Mouse (Mus musculus) hindbrain, embryonic 11.5 days (tissue): Measurements from ENCODE around the gene Mfng. TPM values are rescaled to one million over a fixed set of nuclear protein-coding genes. Genes with fewer than 3 reads are reported as not detected.

Experiments
- ATAC-seq: fragments of 200-750 bp; cut with Nextera tagmentation; 2 replicates; pipeline ENCODE4 v1.8.0; 2017; ENCODE audit warnings: mild to moderate bottlenecking, moderate TSS enrichment, moderate library complexity; ENCODE audit not compliant: low FRiP score
- DNase-seq: peaks from one replicate; pipeline ENCODE4 v3.0.0-alpha.2; 2015; ENCODE audit warnings: low spot score
- H3K27ac ChIP-seq: fragments of 300-500 bp; sonication (generic); 2 replicates; pipeline ENCODE4 v1.5.1; 2014; ENCODE audit warnings: mild to moderate bottlenecking, low read depth, low read length
- H3K27me3 ChIP-seq: fragments of 300-500 bp; sonication (generic); 2 replicates; pipeline ENCODE4 v1.6.1; 2014; ENCODE audit warnings: mild to moderate bottlenecking, low read length, moderate library complexity, mixed read lengths; ENCODE audit not compliant: control insufficient read depth, insufficient read depth
- H3K36me3 ChIP-seq: fragments of 300-500 bp; sonication (generic); 2 replicates; pipeline ENCODE4 v1.6.1; 2014; ENCODE audit warnings: mild to moderate bottlenecking, low read length, moderate library complexity, mixed read lengths; ENCODE audit not compliant: control insufficient read depth, insufficient read depth
- H3K4me1 ChIP-seq: fragments of 300-500 bp; sonication (generic); replicated peaks from 2 replicates; pipeline ENCODE4 v1.6.1; 2014; ENCODE audit warnings: low read length, mixed read lengths; ENCODE audit not compliant: control insufficient read depth, insufficient read depth
- H3K4me2 ChIP-seq: fragments of 300-500 bp; sonication (generic); replicated peaks from 2 replicates; pipeline ENCODE4 v1.6.1; 2014; ENCODE audit warnings: mild to moderate bottlenecking, low read depth, low read length
- H3K4me3 ChIP-seq: fragments of 300-500 bp; sonication (generic); 2 replicates; pipeline ENCODE4 v1.5.1; 2014; ENCODE audit warnings: low read depth, low read length
- H3K9ac ChIP-seq: fragments of 300-500 bp; sonication (generic); 2 replicates; pipeline ENCODE4 v1.6.1; 2014; ENCODE audit warnings: low read depth, low read length
- H3K9me3 ChIP-seq: fragments of 300-500 bp; sonication (generic); 2 replicates; pipeline ENCODE4 v1.6.1; 2016; ENCODE audit warnings: low read length; ENCODE audit not compliant: control insufficient read depth
- WGBS: fragments of 180-500 bp; shearing (Covaris S2); extraction: QIAGEN DNeasy Blood & Tissue Kit; methylation state at CpG from one replicate; pipeline ENCODE4 v1.1.7; 2014; 5-methylcytosine and 5-hydroxymethylcytosine counted together
- polyA plus RNA-seq: library from polyadenylated mRNA; unstranded; fragments of >200 nt; fragmentation: Nextera tagmentation; extraction: Ambion mirVana; gene quantifications from 2 replicates; pipeline ENCODE4 v1.2.1, GENCODE M21; 2014

The Mfng gene
- polyA plus RNA-seq, 1 experiment from 2014 or later: 34.7 TPM

DNA sequence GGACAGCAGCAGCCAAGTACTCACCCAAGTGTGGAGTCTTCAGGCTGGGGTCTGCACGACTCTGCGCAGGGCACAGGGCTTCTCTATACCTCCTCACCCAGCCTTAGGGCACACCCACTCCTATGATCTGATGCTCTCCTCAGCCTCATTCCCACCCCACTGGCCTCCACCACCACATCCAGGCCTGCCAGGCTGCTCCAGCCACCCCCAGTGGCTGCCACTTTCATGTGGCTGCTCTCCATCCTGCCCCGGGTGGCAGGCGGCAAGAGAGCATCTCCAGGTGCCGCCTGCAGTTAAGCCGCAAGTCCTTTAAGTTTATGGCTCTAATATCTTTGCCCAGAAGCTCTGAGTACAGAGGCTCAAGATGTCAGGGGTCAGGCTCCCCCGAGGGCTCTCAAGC lies 46.6 kb downstream of the Mfng start:
- H3K36me3 ChIP-seq: no peaks in the 10 kb centered on the region
- no peak overlapping the region for H3K4me2 ChIP-seq
- 73% methylated on average over 7 of the region's 7 CpGs for WGBS
- H3K4me3 ChIP-seq: no peak overlapping the region
- ATAC-seq (no peak), DNase-seq (no peak)
- H3K4me1 ChIP-seq: no peaks in the 10 kb centered on the region
- H3K9me3 ChIP-seq: no peaks in the 10 kb centered on the region
- H3K9ac ChIP-seq: no peak overlapping the region
- H3K27ac ChIP-seq: no peak overlapping the region
- no peaks in the 10 kb centered on the region for H3K27me3 ChIP-seq

DNA sequence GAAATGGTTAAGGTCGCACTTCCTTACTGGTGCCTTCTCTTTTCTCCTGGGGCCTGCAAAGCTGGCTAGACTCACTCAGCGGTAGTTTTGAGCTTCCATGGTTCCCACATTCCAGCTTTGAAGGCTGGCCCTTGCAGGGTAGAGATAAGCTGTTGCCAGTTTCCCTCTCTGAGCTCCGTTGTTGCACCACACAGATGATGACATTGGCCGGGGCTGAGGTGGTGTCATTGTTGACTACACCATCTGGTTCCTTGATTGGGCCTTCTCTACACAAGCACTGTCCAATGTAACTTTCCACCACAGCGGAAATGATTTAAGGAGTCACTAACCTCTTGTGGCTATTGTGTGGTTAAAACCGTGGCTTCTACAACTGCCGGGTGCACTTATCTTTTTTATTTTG lies 52.7 kb downstream of the Mfng start:
- H3K27me3 ChIP-seq: peaks cover 46% of the 10 kb centered on the region
- 77% methylated on average over 7 of the region's 7 CpGs for whole genome bisulfite sequencing

DNA sequence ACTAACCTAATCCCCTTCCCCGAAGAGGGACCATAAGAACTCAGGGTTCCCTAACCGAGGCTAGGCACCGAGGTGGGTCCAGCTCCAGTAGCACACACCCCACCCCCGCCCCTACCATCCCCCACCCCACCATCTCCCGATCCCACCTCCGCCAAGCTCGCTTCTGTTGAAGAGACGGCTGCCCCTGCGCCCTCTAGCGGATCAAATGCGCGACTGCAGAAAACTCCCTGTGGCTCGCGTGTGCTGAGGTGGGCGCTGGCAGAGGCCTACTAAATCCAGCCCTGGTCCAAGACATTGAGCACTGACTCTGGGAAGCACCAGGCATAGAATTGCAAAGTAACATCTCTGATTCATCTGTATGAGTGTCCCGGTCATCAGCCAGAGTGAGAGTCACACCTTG lies 53.2 kb downstream of the Mfng start:
- H3K4me3 ChIP-seq: no peak overlapping the region
- H3K9ac ChIP-seq: no peak overlapping the region
- no peak overlapping the region for H3K4me2 ChIP-seq
- ATAC-seq (no peak), DNase-seq (peak; percentile 89)
- peaks cover 12% of the 10 kb centered on the region for H3K4me1 ChIP-seq
- 2% methylated on average over 16 of the region's 16 CpGs for WGBS
- no peak overlapping the region for H3K27ac ChIP-seq
- H3K9me3 ChIP-seq: no peaks in the 10 kb centered on the region
- no peaks in the 10 kb centered on the region for H3K36me3 ChIP-seq
- H3K27me3 ChIP-seq: peaks cover 48% of the 10 kb centered on the region

More for the DNA sequence above, 52.7 kb downstream of the Mfng start:
- Histone ChIP-seq H3K9me3 (no peaks in the 10 kb centered on the region), H3K9ac (no peak overlapping the region), H3K4me3 (no peak overlapping the region), H3K4me1 (peaks cover 12% of the 10 kb centered on the region), H3K4me2 (no peak overlapping the region), H3K27ac (no peak overlapping the region), H3K36me3 (no peaks in the 10 kb centered on the region)
- DNase-seq: no peak
- ATAC-seq: no peak

DNA sequence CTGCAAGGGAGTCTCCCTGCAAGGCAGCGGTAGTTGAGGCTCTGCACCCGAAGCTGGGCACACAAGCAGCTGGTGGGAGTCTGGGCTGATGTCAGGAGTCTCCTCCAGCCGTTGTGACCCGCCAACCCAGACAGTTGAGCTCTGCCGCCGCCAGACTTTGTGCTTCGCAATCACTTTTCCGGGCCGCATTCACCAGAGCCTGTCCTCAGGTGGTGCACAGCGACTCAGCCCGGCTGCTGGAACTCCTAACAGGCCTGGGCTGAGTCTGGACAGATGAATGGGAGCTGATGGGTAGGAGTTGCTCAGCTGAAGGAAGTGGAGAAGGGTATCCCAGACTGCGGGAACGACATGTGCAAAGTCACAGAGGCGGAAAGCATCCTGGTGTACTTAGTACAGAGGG lies 53.9 kb downstream of the Mfng start:
- DNase-seq (peak; percentile 44), ATAC-seq (no peak)
- 6% methylated on average over 14 of the region's 14 CpGs for WGBS
- Histone ChIP-seq H3K27me3 (peaks cover 51% of the 10 kb centered on the region), H3K9ac (no peak overlapping the region), H3K4me1 (peaks cover 12% of the 10 kb centered on the region), H3K36me3 (no peaks in the 10 kb centered on the region), H3K9me3 (no peaks in the 10 kb centered on the region), H3K4me2 (no peak overlapping the region), H3K27ac (no peak overlapping the region), H3K4me3 (no peak overlapping the region)

DNA sequence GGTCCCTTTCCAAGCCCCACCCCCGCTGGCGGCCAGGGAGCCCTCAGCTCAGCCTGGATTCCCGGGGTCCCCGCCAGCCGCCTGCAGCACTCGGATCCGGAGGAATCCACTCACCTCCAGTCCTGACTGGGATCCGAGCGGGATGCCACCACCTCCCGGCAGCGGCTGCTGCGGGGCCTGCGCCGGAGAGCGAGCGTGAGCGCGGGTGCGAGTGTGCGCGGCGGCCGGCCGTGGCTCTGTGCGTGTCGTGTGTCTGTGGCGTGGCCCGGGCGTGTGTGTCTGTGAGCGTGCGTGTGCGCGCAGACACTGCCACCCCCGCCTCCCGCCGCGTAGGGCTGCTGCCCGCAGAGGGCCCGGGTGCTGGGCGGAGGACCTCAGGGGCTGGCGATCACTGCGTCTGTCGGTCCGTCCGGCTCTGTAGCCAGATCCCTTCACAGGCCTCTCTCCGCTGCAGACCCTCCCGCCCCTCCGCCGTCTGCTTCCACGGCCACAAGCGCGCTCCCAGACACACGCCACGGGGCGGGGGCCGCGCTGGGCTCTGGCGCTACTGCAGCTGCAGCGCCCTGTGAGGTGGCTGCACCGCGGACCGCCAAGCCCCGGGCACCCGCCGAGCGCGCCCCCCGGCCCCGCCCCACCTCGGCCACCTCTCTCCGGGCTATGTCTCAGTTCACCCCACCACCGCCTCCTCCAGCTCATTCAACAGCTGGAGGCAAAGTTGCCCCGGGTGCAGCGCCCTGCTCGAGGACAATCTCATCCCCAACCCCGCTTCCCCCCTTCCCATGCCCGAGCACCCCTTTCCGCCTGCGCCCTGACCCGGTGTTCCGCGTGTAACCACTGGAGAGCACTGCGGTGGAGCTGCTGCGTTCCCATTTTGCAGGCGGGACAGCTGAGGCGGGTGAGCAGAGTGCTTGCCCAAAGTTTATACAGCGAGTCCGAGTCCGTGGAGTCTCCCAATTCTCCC lies 54.7 kb downstream of the Mfng start, which contains the start of gene Elfn2:
Gene Elfn2, minus strand, starts transcription at position 482 of the 961 bp plus-strand sequence.
- Histone ChIP-seq H3K9me3 (no peaks in the 10 kb centered on the region), H3K9ac (peak within 1 kb of the TSS; percentile 47), H3K36me3 (no peaks in the 10 kb centered on the region), H3K4me3 (peak within 1 kb of the TSS; percentile 56), H3K27me3 (peaks cover 57% of the 10 kb centered on the region), H3K4me2 (peak within 1 kb of the TSS; percentile 92), H3K4me1 (peaks cover 12% of the 10 kb centered on the region), H3K27ac (no peak within 1 kb of the TSS)
- 1% methylated on average over 77 of the region's 89 CpGs for WGBS
- DNase-seq (peak; percentile 57), ATAC-seq (peak; percentile 36; the same call in 1 of the 2 replicates)

DNA sequence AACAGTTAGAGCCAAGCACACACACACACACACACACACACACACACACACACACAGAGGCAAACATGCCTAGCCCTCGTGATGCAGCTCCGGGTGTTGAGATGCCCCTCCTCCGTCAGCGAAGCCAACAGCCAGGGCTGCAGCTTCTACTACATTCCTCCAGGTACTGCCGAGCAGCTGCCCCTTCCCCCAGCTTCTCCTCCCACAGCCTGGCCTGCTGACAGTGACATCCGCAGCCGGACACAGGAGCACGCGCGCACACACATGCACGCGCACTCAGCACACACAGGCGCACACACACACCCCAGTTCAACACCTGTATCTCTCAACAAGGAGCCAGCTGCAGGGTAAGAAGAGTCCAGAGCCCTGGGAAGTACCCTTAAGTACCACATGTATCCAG lies 56.3 kb downstream of the Mfng start:
- WGBS: 51% methylated on average over 13 of the region's 13 CpGs
- Histone ChIP-seq H3K9ac (no peak overlapping the region), H3K27ac (no peak overlapping the region), H3K36me3 (no peaks in the 10 kb centered on the region), H3K27me3 (peaks cover 67% of the 10 kb centered on the region), H3K4me2 (0 out of 2 replicates have a peak overlapping the region, but pooled peaks have one; percentile 17), H3K9me3 (no peaks in the 10 kb centered on the region), H3K4me1 (peaks cover 15% of the 10 kb centered on the region), H3K4me3 (no peak overlapping the region)
- ATAC-seq (no peak), DNase-seq (no peak)

DNA sequence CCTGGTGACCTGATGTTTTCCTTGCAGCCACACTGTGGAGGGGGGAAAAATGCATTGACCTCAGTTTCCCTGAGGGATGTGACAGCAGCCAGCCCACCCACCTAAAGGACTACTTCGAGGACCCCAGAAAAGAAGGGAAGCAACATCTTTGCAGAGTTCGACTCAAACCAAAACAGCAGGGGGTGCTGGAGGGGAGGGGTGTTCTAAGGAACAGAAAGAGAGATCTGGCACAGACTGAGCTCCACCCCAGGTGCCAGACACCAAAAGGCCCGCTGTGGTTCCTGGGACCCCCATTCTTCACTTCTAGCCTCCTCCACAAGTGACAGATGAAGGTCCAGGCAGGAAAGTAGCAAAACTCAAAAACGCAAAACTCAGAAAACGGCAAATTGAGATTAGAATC lies 57.4 kb downstream of the Mfng start:
- no peak overlapping the region for H3K9ac ChIP-seq
- peaks cover 18% of the 10 kb centered on the region for H3K4me1 ChIP-seq
- no peaks in the 10 kb centered on the region for H3K9me3 ChIP-seq
- H3K27me3 ChIP-seq: peaks cover 74% of the 10 kb centered on the region
- no peak for ATAC-seq
- WGBS: 48% methylated on average over 5 of the region's 5 CpGs
- no peak overlapping the region for H3K27ac ChIP-seq
- H3K4me2 ChIP-seq: no peak overlapping the region
- no peak for DNase-seq
- H3K36me3 ChIP-seq: no peaks in the 10 kb centered on the region
- H3K4me3 ChIP-seq: no peak overlapping the region

DNA sequence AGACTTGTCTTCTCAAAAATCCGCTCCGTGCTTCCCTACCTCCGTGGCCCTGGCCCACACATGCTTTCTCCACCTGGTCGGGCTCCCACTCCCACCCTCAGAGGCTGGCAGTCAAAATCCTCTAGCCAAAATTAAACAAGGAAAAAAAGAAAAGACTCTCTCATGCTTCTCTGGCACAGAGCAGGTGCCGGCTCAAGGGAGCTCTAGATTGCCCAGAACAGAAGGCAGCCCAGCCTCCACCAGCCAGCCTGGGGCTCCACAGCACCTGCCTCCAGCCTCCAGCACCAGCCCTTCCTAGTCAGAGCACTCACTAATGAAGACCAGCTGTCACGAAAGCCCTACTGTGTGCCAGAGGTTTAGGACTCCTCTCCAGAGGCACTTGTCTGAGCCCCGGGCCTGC lies 59.5 kb downstream of the Mfng start:
- H3K4me2 ChIP-seq: no peak overlapping the region
- no peak overlapping the region for H3K9ac ChIP-seq
- H3K4me3 ChIP-seq: no peak overlapping the region
- no peak for DNase-seq
- peaks cover 12% of the 10 kb centered on the region for H3K4me1 ChIP-seq
- ATAC-seq: no peak
- H3K9me3 ChIP-seq: no peaks in the 10 kb centered on the region
- WGBS: 88% methylated on average over 7 of the region's 7 CpGs
- no peak overlapping the region for H3K27ac ChIP-seq
- no peaks in the 10 kb centered on the region for H3K36me3 ChIP-seq
- peaks cover 58% of the 10 kb centered on the region for H3K27me3 ChIP-seq
